Mouse (Mus musculus) 3T3-L1 (cell line): ENCODE results near the gene Nucb1.
"Not testable (repeated sequence)": the region's sequence is repeated elsewhere in the genome, so short reads cannot be mapped to it uniquely, and the experiment has no call there.

ENCODE experiments used
- DNase-seq: peaks from one replicate; pipeline ENCODE4 v3.0.0-alpha.2; 2015; ENCODE audit warnings: low read depth, low spot score

Nucb1 gene

GRCm38 (mm10) chr7:45509912-45510787, at the start of gene Nucb1:
Nucb1 (minus strand) TSS chr7:45510406.
- peak; percentile 94 for DNase-seq

GRCm38 (mm10) chr7:45558907-45559306, 48.7 kb upstream of the Nucb1 start:
- DNase-seq: no peak

GRCm38 (mm10) chr7:45555787-45556186, 45.6 kb upstream of the Nucb1 start:
- DNase-seq: peak; percentile 78

GRCm38 (mm10) chr7:45554744-45555143, 44.5 kb upstream of the Nucb1 start, which contains the start of gene Hsd17b14:
Hsd17b14 (plus strand) TSS chr7:45554893.
- DNase-seq: no peak

- no peak for DNase-seq
These were observed 43.8 kb upstream of the Nucb1 start for GRCm38 (mm10) chr7:45553990-45554389.

- no peak for DNase-seq
These were observed 43.3 kb upstream of the Nucb1 start for GRCm38 (mm10) chr7:45553519-45553918.

- DNase-seq: no peak
These were observed 41.3 kb upstream of the Nucb1 start for GRCm38 (mm10) chr7:45551512-45551883.

- no peak for DNase-seq
These were observed 40.8 kb upstream of the Nucb1 start for GRCm38 (mm10) chr7:45550821-45551511.

GRCm38 (mm10) chr7:45549641-45550436, 39.6 kb upstream of the Nucb1 start:
- DNase-seq: no peak

- no peak for DNase-seq
These were observed 34.3 kb upstream of the Nucb1 start for GRCm38 (mm10) chr7:45544525-45544924.

GRCm38 (mm10) chr7:45540213-45540612, 30.0 kb upstream of the Nucb1 start:
- DNase-seq: no peak

GRCm38 (mm10) chr7:45539095-45539494, 28.9 kb upstream of the Nucb1 start:
- no peak for DNase-seq

- DNase-seq: no peak
These were observed 28.2 kb upstream of the Nucb1 start for GRCm38 (mm10) chr7:45538163-45539041.

- DNase-seq: no peak
These were observed 27.4 kb upstream of the Nucb1 start for GRCm38 (mm10) chr7:45537602-45538001.

GRCm38 (mm10) chr7:45535676-45536075, 25.5 kb upstream of the Nucb1 start:
- DNase-seq: no peak

- no peak for DNase-seq
These were observed 20.4 kb upstream of the Nucb1 start for GRCm38 (mm10) chr7:45530643-45531042.

- DNase-seq: no peak
These were observed 19.3 kb upstream of the Nucb1 start for GRCm38 (mm10) chr7:45529461-45529860.

- DNase-seq: not testable (repeated sequence)
These were observed 17.0 kb upstream of the Nucb1 start for GRCm38 (mm10) chr7:45527169-45527568.

- peak; percentile 62 for DNase-seq
These were observed 16.4 kb upstream of the Nucb1 start for GRCm38 (mm10) chr7:45526474-45527120.

- peak; percentile 96 for DNase-seq
These were observed 15.7 kb upstream of the Nucb1 start, which contains the start of the genes Ppp1r15a and Plekha4 for GRCm38 (mm10) chr7:45525809-45526473. Ppp1r15a (minus strand) TSS chr7:45526268. Plekha4 (plus strand) TSS chr7:45526330.
